Mouse (Mus musculus): ENCODE results near the gene Lcor.

DNA sequence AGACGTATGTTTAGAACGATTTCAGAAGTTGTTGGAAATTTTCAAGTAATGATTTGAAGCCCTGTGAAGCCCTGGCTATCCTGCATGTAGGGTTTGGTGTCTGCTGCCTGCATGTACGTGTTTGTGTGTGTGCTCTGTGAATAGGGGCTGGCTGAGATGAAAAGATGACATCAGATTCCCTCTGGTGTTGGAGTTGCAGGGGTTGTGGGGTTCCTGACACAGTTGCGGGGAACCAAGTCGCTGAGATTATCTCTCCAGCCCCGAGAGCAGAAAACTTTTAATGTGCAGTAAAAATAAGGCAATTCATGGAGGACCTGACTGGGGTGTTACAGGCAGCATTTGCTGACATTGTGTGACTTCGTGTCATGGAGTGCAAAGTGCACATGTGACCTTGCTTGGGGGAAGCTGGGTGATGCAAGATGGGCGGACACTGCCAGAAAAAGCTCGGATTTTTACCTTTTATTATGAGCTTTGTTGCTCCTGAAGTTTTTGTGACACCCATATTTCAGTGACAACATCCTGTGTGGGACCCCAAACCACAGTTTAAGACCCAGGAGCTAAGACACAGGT lies 20.2 kb upstream of the Lcor start:
- TF ChIP-seq CTCF (IDR thresholded peaks at IDR 0.05; ENCODE audit: extremely low read depth, insufficient read depth, low read length) (no peak), POLR2A (IDR thresholded peaks at IDR 0.05; ENCODE audit: extremely low read depth, insufficient read depth, low read length) (no peak)

Measured in cortical plate, adult 2 months (tissue).